Mouse (Mus musculus): Measurements from ENCODE around the gene Rab20. TPM values are rescaled to one million over a fixed set of nuclear protein-coding genes. Genes with fewer than 3 reads are reported as not detected.
"Not testable (repeated sequence)": the region's sequence is repeated elsewhere in the genome, so short reads cannot be mapped to it uniquely, and the experiment has no call there.

Gene Rab20
- polyA plus RNA-seq, 1 experiment from 2014 or later: 7.4 TPM

GRCm38 (mm10) chr8:11475397-11475796 is 3.1 kb downstream of the Rab20 start:
- Histone ChIP-seq H3K9me3 (replicated peaks; ENCODE audit: control insufficient read depth, low read length) (no peaks in the 10 kb centered on the region), H3K4me3 (ENCODE audit: low read depth, low read length) (no peak overlapping the region), H3K4me1 (ENCODE audit: control insufficient read depth, low read depth, low read length) (peaks cover 15% of the 10 kb centered on the region), H3K27me3 (ENCODE audit: control insufficient read depth, insufficient read depth, low read depth, low read length) (peaks cover 56% of the 10 kb centered on the region), H3K36me3 (ENCODE audit: control insufficient read depth, insufficient read depth) (no peaks in the 10 kb centered on the region), H3K27ac (ENCODE audit: low read length) (no peak overlapping the region), H3K4me2 (ENCODE audit: low read depth, low read length) (no peak overlapping the region), H3K9ac (ENCODE audit: low read depth, low read length) (no peak overlapping the region)
- 14% methylated on average over 9 of the region's 10 CpGs for WGBS (ENCODE audit: insufficient replicate concordance)
- ATAC-seq (ENCODE audit: low read depth): no peak

- peak; percentile 76 for ATAC-seq (ENCODE audit: low read depth)
- Histone ChIP-seq H3K27me3 (ENCODE audit: control insufficient read depth, insufficient read depth, low read depth, low read length) (peaks cover 37% of the 10 kb centered on the region), H3K36me3 (ENCODE audit: control insufficient read depth, insufficient read depth) (no peaks in the 10 kb centered on the region), H3K9me3 (replicated peaks; ENCODE audit: control insufficient read depth, low read length) (no peaks in the 10 kb centered on the region), H3K4me1 (ENCODE audit: control insufficient read depth, low read depth, low read length) (peaks cover 15% of the 10 kb centered on the region), H3K4me3 (ENCODE audit: low read depth, low read length) (no peak overlapping the region), H3K4me2 (ENCODE audit: low read depth, low read length) (no peak overlapping the region), H3K27ac (ENCODE audit: low read length) (peak overlapping the region; percentile 73), H3K9ac (ENCODE audit: low read depth, low read length) (no peak overlapping the region)
- 27% methylated on average over 4 of the region's 4 CpGs for WGBS (ENCODE audit: insufficient replicate concordance)
These were observed 5.4 kb downstream of the Rab20 start for GRCm38 (mm10) chr8:11473072-11473471.

GRCm38 (mm10) chr8:11471309-11471708 is 7.2 kb downstream of the Rab20 start:
- Histone ChIP-seq H3K9ac (ENCODE audit: low read depth, low read length) (no peak overlapping the region), H3K4me2 (ENCODE audit: low read depth, low read length) (no peak overlapping the region), H3K36me3 (ENCODE audit: control insufficient read depth, insufficient read depth) (no peaks in the 10 kb centered on the region), H3K4me3 (ENCODE audit: low read depth, low read length) (no peak overlapping the region), H3K27me3 (ENCODE audit: control insufficient read depth, insufficient read depth, low read depth, low read length) (peaks cover 19% of the 10 kb centered on the region), H3K27ac (ENCODE audit: low read length) (peak overlapping the region; percentile 48), H3K4me1 (ENCODE audit: control insufficient read depth, low read depth, low read length) (peaks cover 15% of the 10 kb centered on the region), H3K9me3 (replicated peaks; ENCODE audit: control insufficient read depth, low read length) (no peaks in the 10 kb centered on the region)
- peak; percentile 33 for ATAC-seq (ENCODE audit: low read depth)
- WGBS (ENCODE audit: insufficient replicate concordance): 30% methylated on average over 8 of the region's 8 CpGs

- no peaks in the 10 kb centered on the region for H3K36me3 ChIP-seq (ENCODE audit: control insufficient read depth, insufficient read depth)
- H3K9ac ChIP-seq (ENCODE audit: low read depth, low read length): no peak overlapping the region
- 56% methylated on average over 7 of the region's 7 CpGs for WGBS (ENCODE audit: insufficient replicate concordance)
- no peak for ATAC-seq (ENCODE audit: low read depth)
- no peak overlapping the region for H3K4me2 ChIP-seq (ENCODE audit: low read depth, low read length)
- H3K27ac ChIP-seq (ENCODE audit: low read length): peak overlapping the region; percentile 48
- H3K4me3 ChIP-seq (ENCODE audit: low read depth, low read length): no peak overlapping the region
- H3K4me1 ChIP-seq (ENCODE audit: control insufficient read depth, low read depth, low read length): peaks cover 15% of the 10 kb centered on the region
- no peaks in the 10 kb centered on the region for H3K9me3 ChIP-seq (replicated peaks; ENCODE audit: control insufficient read depth, low read length)
- H3K27me3 ChIP-seq (ENCODE audit: control insufficient read depth, insufficient read depth, low read depth, low read length): peaks cover 14% of the 10 kb centered on the region
These were observed 7.8 kb downstream of the Rab20 start for GRCm38 (mm10) chr8:11470694-11471093.

GRCm38 (mm10) chr8:11469095-11469494 is 9.4 kb downstream of the Rab20 start:
- Histone ChIP-seq H3K4me1 (ENCODE audit: control insufficient read depth, low read depth, low read length) (peaks cover 11% of the 10 kb centered on the region), H3K27me3 (ENCODE audit: control insufficient read depth, insufficient read depth, low read depth, low read length) (no peaks in the 10 kb centered on the region; the same call in none of the 2 replicates), H3K27ac (ENCODE audit: low read length) (no peak overlapping the region), H3K4me3 (ENCODE audit: low read depth, low read length) (no peak overlapping the region), H3K9me3 (replicated peaks; ENCODE audit: control insufficient read depth, low read length) (no peaks in the 10 kb centered on the region), H3K4me2 (ENCODE audit: low read depth, low read length) (no peak overlapping the region), H3K9ac (ENCODE audit: low read depth, low read length) (no peak overlapping the region), H3K36me3 (ENCODE audit: control insufficient read depth, insufficient read depth) (no peaks in the 10 kb centered on the region)
- no peak for ATAC-seq (ENCODE audit: low read depth)
- WGBS (ENCODE audit: insufficient replicate concordance): 7% methylated on average over 3 of the region's 3 CpGs

GRCm38 (mm10) chr8:11466528-11466927 is 12.0 kb downstream of the Rab20 start:
- H3K27ac ChIP-seq (ENCODE audit: low read length); H3K9ac ChIP-seq (ENCODE audit: low read depth, low read length); H3K4me3 ChIP-seq (ENCODE audit: low read depth, low read length); H3K27me3 ChIP-seq (ENCODE audit: control insufficient read depth, insufficient read depth, low read depth, low read length); H3K9me3 ChIP-seq (replicated peaks; ENCODE audit: control insufficient read depth, low read length); ATAC-seq (ENCODE audit: low read depth); H3K36me3 ChIP-seq (ENCODE audit: control insufficient read depth, insufficient read depth); H3K4me2 ChIP-seq (ENCODE audit: low read depth, low read length); H3K4me1 ChIP-seq (ENCODE audit: control insufficient read depth, low read depth, low read length): not testable (repeated sequence)
- WGBS (ENCODE audit: insufficient replicate concordance): 72% methylated on average over 4 of the region's 5 CpGs

- Histone ChIP-seq H3K27ac (ENCODE audit: low read length) (no peak overlapping the region), H3K36me3 (ENCODE audit: control insufficient read depth, insufficient read depth) (no peaks in the 10 kb centered on the region), H3K4me2 (ENCODE audit: low read depth, low read length) (no peak overlapping the region), H3K4me3 (ENCODE audit: low read depth, low read length) (no peak overlapping the region), H3K27me3 (ENCODE audit: control insufficient read depth, insufficient read depth, low read depth, low read length) (no peaks in the 10 kb centered on the region), H3K9ac (ENCODE audit: low read depth, low read length) (no peak overlapping the region), H3K4me1 (ENCODE audit: control insufficient read depth, low read depth, low read length) (peaks cover 9% of the 10 kb centered on the region), H3K9me3 (replicated peaks; ENCODE audit: control insufficient read depth, low read length) (no peaks in the 10 kb centered on the region)
- WGBS (ENCODE audit: insufficient replicate concordance): 80% methylated on average over 4 of the region's 4 CpGs
- ATAC-seq (ENCODE audit: low read depth): no peak
These were observed 12.9 kb downstream of the Rab20 start for GRCm38 (mm10) chr8:11465619-11466018.

GRCm38 (mm10) chr8:11464707-11464964 is 13.9 kb downstream of the Rab20 start:
- 0 out of 2 replicates have a peak, but pooled peaks have one; percentile 8 for ATAC-seq (ENCODE audit: low read depth)
- Histone ChIP-seq H3K27me3 (ENCODE audit: control insufficient read depth, insufficient read depth, low read depth, low read length) (no peaks in the 10 kb centered on the region), H3K27ac (ENCODE audit: low read length) (no peak overlapping the region), H3K36me3 (ENCODE audit: control insufficient read depth, insufficient read depth) (no peaks in the 10 kb centered on the region), H3K4me3 (ENCODE audit: low read depth, low read length) (no peak overlapping the region), H3K9me3 (replicated peaks; ENCODE audit: control insufficient read depth, low read length) (no peaks in the 10 kb centered on the region), H3K9ac (ENCODE audit: low read depth, low read length) (no peak overlapping the region), H3K4me1 (ENCODE audit: control insufficient read depth, low read depth, low read length) (peaks cover 9% of the 10 kb centered on the region), H3K4me2 (ENCODE audit: low read depth, low read length) (no peak overlapping the region)
- 48% methylated on average over 3 of the region's 3 CpGs for WGBS (ENCODE audit: insufficient replicate concordance)

GRCm38 (mm10) chr8:11463889-11464706 is 14.4 kb downstream of the Rab20 start:
- peak; percentile 50 for ATAC-seq (ENCODE audit: low read depth)
- Histone ChIP-seq H3K4me2 (ENCODE audit: low read depth, low read length) (no peak overlapping the region), H3K27me3 (ENCODE audit: control insufficient read depth, insufficient read depth, low read depth, low read length) (no peaks in the 10 kb centered on the region), H3K27ac (ENCODE audit: low read length) (no peak overlapping the region; the same call in 1 of the 2 replicates), H3K4me1 (ENCODE audit: control insufficient read depth, low read depth, low read length) (peaks cover 9% of the 10 kb centered on the region), H3K9ac (ENCODE audit: low read depth, low read length) (no peak overlapping the region), H3K9me3 (replicated peaks; ENCODE audit: control insufficient read depth, low read length) (no peaks in the 10 kb centered on the region), H3K36me3 (ENCODE audit: control insufficient read depth, insufficient read depth) (no peaks in the 10 kb centered on the region), H3K4me3 (ENCODE audit: low read depth, low read length) (no peak overlapping the region)
- 30% methylated on average over 12 of the region's 12 CpGs for WGBS (ENCODE audit: insufficient replicate concordance)
